Mouse (Mus musculus) granulocyte monocyte progenitor cell, adult 5-6 weeks (primary cell): ENCODE results near the gene Ccnk. TPM values are rescaled to one million over a fixed set of nuclear protein-coding genes. Genes with fewer than 3 reads are reported as not detected.

Experiments used
- ATAC-seq: replicated peaks from 2 replicates; pipeline ENCODE4 v1.8.0; 2016; ENCODE audit warnings: mild to moderate bottlenecking, moderate TSS enrichment, inconsistent platforms; ENCODE audit not compliant: poor library complexity, severe bottlenecking
- total RNA-seq, 2 experiments: library from RNA; stranded (forward) in 1 of 2; stranded (reverse) in 1 of 2; fragments of 200-712, 200-1000 nt in 1 of 2; fragments of >200 nt in 1 of 2; fragmentation: Nextera tagmentation in 1 of 2; gene quantifications; 2 replicates each; pipeline ENCODE4 v1.2.3; 2014 to 2017

Ccnk gene
- total RNA-seq, 2 experiments from 2014 or later: 7.4 to 62.2 TPM

DNA sequence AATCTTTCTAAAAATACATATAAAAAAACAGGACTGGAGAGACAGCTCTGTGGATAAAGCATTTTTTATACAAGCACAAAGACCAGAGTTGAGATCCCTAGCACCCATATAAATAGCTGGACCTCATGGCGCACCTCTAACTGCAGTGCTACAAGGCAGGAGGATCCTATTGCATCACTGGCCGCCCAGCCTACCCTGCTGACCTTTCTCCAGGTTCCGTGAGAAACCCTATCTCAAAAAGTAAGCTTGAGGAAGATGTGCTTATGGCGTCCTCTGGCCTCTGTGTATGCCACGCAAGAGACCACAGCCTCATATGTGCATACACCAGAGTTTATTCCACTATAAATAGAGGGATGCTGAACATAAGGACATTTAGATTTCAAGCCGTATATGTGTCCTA is 2.3 kb downstream of the Ccnk start:
- no peak for ATAC-seq

DNA sequence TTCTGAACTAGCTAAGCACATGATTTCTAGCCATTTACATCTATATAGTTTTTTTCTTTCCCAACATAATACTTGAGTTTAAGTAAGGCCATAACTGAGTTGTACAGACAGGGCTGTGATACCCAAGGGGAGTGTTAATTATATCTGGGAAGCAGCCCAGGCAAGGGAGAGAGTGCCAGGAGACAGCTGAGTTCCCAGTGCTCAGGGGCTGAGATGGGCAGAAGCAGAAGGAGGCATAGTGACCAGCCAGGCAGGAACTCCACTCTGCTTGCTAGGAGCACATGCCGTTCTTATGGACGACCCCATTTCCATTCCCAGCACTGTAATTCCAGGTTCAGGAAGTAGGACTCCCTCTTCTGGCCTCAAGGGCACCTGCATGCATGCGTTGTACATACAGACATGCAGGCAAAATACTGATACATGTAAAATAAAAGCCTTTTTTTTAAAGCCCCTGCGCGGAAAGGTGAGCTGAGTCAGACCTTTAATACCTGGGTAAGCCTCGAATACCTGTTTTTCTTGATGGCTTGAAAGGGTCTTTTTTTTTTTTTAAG is 8.2 kb downstream of the Ccnk start:
- ATAC-seq: 0 out of 2 replicates have a peak, but pooled peaks have one; percentile 33

DNA sequence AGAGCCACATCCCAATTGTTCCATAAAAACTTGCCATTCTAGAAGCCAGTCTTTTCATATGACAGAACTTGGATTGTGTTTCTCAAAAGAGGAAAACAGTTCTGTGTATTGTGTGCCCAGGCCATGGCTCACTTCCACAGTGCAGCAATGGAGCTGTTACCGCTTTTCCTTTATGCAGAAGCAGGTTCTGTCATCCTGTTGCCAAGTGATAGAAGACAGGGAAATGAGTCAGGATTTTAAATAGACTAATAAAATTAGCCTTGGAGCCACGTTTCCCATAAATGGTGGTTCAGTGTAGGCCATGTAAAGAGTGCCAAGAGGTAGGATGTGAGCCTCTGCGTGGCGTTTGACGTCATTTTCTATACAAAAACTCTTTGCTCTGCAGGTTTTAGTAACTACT is 14.5 kb downstream of the Ccnk start:
- no peak for ATAC-seq

DNA sequence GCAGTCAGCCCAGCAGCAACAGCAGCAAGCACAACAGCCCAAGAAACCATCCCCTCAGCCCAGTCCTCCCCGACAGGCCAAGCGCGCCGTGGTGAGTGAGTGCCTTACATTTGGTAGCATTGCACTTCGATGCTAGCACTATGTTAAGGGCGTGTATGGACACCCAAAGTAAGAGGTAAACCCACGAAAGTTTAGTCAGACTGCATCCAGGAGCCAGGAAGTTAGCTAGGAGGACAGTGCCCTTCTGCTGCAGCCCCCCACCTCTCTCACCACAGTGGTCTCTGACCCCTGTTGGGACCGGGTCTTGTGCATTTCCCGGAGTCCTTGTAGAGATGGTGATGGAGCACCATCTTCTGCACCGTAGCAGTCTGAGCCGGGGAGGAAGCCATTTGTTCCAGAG is 16.4 kb downstream of the Ccnk start:
- no peak for ATAC-seq

DNA sequence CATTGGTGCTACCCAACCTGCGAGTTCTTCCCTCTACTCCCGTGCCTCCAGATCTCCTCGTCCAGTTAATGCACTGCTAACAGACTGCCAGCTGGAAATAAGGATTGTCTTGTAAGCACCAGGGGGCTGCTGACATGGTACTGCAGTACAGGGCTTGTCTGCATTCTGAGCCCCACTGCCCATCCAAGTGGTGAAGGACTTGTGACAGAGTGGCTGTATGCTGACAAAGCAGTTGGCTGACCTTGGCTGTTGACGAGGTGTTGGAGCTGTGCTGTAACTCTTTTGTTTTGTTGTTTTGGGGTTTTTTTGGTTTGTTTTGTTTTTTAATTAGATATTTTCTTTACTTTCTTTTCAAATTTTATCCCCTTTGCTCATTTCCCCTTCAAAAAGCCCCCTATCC is 19.1 kb downstream of the Ccnk start:
- ATAC-seq: no peak

DNA sequence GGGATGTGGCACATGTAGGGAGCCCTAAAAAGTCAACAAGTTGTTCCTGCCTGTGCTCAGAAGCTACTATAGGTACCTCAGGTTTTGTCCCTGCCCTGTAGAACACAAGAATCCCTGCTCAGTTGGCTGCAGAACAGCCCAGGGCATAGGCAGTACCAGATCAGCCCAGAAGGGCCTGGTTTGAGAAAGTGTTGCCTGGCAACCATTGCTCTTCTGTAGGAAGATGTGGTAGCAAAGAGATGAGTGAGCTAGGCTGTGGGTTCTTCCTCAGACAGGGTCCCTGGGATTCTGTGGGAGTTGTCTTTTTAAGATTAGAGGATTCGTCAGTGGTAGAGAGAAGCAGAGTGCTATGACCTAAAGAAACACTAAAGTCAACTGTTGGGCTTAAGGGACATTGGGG is 20.7 kb downstream of the Ccnk start:
- ATAC-seq: no peak

DNA sequence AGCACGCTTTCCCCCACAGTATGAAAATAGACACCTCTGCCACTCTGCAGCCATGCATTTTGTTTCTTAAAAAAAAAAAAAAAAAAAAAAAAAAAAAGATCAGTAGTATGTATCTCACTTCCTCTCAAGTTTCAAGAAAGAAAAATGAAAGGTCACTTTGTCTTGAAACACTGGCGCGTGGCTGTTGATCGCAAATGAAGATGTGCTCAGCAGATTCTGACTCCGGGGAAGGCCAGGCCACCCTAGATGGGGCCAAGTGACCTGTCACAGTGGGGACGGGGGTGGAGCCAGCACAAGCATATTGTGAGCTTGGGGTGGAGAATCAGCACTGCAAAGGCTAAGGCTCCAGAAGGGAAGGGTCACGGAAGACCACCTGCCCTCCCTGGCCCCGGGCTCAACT is 24.5 kb downstream of the Ccnk start:
- ATAC-seq: no peak

DNA sequence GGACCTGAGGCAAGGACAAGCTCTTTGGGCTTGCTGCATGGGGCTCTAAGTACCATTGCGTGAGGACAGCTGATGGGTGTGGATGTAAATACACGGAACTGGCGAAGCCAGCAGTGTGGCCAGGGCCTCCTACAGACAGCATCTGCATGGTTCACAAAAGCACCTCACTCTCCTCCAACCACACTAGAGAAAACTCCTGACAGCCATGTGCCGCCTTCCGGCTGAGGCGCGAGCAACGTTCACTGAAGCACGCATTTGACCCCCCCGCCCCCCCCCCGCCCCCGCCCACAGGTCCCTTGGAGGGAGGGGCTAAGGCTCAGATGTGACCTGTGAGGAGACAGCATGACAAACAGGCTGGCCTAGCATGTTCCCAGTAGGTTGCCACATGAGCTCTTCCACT is 25.6 kb downstream of the Ccnk start:
- ATAC-seq: no peak

DNA sequence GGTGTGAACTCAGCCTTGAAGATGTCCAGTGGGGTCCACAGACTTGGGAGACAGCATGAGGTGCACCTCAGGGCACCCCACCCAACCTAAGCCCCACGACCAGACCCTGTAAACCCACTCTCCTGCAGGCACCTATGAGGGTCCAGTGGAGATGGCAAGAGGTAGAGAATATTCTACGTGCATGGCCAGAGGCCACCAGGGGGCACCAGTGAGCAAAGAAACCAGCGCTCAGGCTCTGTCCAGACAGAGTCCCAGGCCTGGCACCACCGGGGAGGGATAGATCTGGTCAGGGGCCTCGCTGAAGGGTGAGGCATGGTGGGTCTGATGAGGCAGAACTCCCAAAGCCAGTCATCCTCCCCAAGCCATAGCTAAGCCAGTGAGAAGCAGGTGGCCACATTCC is 27.3 kb downstream of the Ccnk start:
- ATAC-seq: peak; percentile 81

DNA sequence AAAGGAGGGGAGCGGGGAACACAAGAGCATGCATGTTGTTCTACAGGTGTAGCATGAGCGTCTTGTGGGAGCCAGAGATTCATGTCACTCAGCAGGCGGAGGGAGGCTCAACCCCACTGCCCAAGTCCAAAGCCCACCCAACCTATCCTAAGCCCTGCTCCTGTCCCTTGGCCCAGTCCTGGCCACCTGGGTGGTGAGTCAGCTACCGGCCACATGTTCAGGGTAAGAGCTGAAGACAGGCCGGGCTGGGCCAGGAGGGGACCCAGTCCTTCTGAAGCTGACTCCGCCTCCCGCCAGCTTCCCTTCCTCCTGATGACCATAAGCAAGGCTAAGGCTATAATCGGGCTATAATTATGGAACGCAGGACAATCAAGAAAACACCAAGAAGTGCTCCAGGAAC is 28.8 kb downstream of the Ccnk start:
- no peak for ATAC-seq

DNA sequence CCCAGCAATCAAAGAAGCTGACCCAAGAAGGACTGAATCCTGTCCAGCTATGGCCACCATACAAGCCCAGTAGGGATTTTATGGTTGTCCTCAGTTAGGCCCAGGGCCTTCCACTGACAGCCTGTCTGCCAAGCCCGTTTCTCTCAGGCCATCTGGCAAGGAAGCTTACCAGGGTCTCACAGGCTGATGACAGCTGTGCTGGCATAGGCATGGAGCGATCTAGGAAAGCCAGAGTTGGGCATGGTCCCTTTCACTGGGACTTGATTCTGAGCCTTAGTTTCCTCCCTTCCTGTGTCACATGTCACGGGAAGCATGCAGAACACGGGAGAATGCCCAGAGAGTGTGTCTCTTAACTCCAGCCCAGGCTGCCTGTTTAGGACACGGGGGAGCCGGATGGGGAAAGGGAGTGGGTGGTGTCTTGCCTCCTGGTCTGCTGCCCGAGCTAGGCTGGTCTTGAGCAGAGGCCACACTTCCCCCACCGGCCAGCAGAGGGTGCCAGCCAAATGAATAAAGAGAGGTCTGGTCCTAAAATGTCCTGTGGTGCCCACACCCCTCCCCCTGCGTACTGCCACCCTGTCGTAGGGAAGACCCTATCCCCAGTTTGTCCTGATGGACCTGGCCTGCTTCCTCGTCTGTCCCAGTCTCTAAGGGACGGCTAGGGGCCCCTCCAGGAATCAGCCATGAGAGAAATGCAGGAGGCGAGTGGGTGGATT is 29.5 kb downstream of the Ccnk start:
- peak; percentile 67 for ATAC-seq

DNA sequence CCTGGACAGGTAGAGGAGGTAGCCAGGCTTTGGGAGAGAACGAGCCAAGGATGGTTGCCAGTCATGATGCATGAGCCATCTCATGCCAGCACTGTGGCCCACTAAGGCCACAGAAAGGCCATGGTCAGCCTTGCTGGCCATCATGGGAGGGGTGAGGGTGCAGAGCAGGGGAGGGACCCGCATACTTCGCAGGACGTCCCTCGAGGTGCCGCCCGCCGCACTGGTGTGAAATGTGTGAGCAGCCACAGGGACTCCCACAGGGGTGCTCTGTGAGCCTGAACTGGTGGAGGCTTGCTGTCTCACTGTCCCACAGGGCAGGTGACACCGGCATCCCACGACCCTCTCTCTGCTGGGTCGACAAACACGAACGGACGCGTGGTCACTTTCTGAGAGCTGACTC is 31.2 kb downstream of the Ccnk start:
- no peak for ATAC-seq

DNA sequence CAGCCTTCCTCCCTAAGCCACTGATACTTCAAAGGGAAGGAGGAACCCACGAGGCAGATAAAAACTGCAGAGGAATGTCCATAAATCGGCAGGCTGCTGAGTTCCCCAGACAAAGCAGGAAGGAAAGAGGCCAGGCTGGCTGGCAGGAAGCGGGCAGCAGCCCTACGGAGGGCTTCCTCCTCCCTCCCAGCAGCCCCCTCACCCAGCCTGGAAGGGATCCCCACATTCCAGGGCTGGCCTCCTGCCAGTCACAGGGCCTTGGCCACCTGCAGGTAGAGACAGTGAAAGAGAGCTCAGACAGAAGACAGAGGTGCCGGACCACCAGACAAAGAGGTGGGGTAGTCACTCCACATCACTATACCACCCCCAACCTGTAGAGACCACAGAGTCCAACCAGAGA is 32.7 kb downstream of the Ccnk start:
- ATAC-seq: peak; percentile 33

DNA sequence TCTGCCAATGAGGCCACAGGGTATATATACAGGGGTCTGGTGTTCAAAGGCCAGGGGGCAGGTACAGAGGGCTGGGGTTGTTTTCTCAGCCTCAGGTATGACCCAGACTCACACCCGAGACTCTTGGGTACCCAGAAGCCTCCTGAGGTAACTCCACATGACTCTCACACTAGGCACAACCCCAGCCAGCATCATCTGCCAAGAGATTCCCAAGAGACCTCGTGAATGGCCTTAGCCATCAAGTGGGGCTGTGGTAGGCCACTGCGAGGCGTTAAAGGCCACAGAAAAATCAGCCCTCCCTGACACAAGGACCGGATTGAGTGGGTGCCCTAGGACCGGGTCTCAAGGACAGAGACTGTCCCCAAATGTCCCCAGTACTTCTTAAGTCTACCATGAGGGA is 33.1 kb downstream of the Ccnk start:
- no peak for ATAC-seq

DNA sequence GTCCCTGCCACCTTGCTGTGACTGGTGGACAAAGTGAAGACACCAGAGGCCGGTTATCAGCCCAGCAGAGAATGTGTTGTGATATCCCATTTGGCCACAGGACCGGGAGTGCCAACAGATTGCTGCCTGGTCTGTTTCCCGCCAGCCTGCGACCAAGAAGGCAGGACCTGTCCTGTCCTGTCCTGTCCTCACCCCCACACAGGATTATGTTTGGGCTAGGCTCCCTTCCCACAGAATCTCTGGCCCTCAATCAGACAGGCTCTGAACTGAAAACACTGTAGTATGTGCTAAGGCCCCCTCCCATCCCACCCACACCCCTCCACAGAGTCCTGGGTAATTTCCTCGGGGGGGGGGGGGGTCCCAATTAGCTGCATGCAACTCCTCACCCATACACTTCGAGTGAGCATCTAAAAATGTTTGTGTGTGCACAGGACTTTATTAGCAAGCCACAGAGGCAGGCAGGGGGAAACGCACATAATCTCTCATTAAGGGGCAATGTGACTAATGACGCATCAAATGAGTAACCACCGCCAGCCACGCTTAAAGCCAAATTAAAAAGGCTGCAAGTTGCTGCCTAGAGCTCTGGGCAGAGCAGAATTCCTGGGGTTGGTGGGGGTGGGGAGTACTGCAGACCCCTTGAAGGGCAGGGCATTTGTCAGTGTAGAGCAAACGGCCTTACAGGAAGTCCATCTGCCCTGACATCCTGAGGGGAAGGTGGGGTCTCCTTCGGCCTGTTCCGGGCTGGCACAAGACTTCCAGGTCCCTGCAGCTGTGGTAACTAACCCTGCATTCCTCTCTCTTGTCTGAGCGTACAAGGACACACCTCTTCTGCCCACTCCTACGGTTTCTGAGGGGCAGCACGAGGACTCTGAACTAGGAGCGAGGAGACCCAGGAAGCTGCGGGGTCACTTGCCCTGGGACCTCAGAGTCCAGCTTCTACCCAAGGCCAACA is 34.0 kb downstream of the Ccnk start:
- ATAC-seq: no peak

DNA sequence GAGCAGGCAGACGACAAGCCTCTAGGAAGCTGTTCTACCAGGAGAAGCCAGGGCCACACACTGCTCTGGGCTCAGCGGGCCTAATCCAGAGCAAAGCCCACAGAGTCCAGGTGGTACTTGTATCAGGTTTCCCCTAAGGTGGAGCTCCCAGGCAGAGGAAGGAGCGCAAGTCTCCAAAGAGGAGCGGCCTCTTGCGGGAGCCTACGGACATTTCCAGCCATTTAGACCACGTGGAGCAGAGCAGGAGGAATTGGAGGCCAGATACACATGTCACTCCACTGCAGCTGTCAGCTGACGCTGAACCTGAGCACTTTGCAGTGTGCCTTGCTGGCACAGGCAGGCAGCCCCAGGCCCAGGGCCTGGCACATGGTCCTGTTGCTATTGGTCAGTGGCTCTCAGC is 35.7 kb downstream of the Ccnk start:
- ATAC-seq: no peak

DNA sequence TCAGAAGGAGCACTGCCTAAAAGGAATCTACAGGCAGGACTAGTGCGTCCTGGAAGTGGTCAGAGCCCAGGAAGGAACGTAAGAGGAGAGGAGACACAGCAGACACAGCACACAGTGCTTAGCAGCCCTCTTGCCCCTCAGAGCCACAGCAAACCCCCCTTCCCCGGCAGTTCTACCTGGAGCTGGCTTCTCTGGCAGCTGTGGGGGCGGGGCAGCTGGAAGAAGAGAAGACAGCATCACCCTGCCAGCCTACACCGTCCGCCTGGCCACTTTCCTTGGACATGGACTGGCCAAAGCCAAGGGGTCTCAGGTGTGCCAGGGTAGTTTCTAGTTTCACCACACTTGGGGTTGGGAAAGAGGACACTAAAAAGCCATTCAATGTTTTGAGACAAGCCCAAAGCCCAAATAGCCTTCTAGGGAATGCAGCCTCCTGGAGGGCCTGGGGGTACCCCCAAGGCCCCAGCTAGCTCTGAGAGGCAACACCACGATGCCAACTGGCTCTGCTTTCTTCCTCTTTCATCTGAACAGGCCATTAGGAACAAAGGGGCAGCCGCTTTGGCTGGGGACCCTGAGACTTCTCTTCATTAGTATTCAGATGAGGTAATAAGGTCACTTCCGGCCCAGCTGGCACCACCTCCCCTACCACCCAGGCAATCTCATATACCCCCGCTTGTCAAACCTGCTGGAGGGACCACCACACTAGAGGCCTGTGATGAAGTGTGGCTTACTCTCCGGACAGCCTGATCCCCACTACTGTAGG is 37.4 kb downstream of the Ccnk start:
- ATAC-seq: no peak

DNA sequence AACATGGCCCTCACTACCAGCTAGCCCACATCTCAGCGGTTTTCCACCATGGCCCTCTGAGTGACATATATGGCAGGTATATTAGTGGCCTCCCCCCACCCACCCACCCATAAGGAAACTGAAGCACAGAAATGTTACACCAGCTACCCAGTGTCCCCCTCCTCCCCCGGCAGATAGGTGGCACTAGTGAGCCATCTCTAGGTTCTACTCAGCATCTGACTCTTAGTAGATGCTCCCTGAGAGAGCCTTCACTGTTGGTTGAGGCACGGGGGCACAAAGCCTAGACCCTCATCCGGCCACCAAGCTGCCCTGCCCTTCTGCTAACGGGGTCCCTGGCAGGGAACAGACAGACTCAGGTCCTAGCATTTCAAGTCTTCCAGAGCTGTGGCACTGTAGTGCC is 38.2 kb downstream of the Ccnk start:
- ATAC-seq: peak; percentile 50

DNA sequence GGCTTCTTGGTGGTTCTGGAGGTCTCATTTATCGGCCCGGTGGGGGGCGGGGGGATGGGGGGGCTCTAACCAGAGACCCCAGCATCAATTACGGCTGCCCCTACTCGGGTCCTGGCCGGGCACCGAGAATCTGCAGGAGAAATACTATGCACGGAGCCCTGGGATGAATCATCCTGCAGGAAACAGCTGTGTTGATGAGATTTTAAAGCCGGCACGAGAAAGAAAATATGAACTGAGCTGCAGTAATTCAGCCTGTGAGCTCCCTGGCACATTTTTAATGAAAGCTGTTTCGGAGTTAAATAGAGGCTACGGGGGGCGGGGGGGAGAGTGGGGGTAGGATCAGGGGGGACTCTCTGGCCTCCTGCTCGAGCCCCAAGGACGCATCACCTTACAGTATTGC is 39.8 kb downstream of the Ccnk start:
- no peak for ATAC-seq

DNA sequence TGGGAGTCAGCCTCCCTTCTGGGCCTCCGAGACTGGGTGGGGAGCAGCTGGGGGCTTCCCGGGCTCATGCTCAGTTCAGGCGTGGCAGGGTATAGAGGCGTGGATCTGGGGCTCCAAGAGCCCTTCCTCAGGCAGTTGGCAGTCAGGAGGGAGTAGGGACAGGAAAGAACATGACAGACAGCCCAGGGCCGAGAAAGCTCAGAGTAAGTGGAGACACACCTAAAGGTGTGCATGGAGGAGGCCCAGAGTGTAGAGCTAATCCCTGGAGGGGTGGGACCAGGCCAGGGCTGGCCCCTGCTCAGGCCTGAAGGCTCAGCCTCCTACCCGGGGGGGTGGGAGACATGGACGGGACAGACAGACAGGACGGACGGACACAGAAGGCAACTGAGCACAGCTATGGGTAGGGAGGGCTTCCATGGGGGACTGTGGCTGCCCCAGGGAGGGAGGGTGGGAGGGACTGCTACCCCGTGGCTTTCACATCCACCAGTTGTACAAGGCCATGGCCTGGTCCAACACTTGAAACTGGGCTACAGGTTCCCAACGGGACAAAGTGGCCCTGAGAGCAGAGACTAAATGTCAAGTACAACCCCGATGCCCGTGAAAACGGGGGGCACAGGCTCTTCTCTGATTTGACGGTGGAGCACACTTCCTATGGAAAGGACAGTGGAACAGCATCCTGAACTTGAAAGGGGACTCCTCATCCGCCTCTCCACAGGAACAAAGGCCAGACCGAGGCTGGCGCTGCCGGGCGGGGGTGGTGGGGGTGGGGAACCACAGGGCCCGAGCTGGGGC is 40.6 kb downstream of the Ccnk start:
- ATAC-seq: no peak
